Mouse (Mus musculus) liver, adult 2 months (tissue): ENCODE measurements around the gene AI661453. TPM values are rescaled to one million over a fixed set of nuclear protein-coding genes. Genes with fewer than 3 reads are reported as not detected.

ENCODE experiments used
- DNase-seq: peaks from one replicate; pipeline ENCODE4 v3.0.0-alpha.2; 2011; ENCODE audit warnings: low read depth, low spot score; ENCODE audit errors: extremely low read depth
- H3K27ac ChIP-seq: fragments of 200-500 bp; replicated peaks from 2 replicates; pipeline ENCODE4 v1.5.1; 2012; ENCODE audit warnings: low read depth, mild to moderate bottlenecking, control low read depth, inconsistent platforms, low read length; ENCODE audit not compliant: insufficient read depth
- H3K27me3 ChIP-seq: fragments of 200-500 bp; 2 replicates; pipeline ENCODE4 v1.6.1; 2012; ENCODE audit warnings: mild to moderate bottlenecking, moderate library complexity, low read length, inconsistent platforms; ENCODE audit not compliant: control insufficient read depth, insufficient read depth
- H3K36me3 ChIP-seq: fragments of 200-500 bp; 2 replicates; pipeline ENCODE4 v1.6.1; 2012; ENCODE audit warnings: low read length, inconsistent platforms; ENCODE audit not compliant: control insufficient read depth, insufficient read depth
- H3K4me1 ChIP-seq: fragments of 200-500 bp; 2 replicates; pipeline ENCODE4 v1.6.1; 2011; ENCODE audit warnings: low read length; ENCODE audit not compliant: control insufficient read depth, insufficient read depth
- H3K4me3 ChIP-seq: fragments of 200-500 bp; 2 replicates; pipeline ENCODE4 v1.5.1; 2011; ENCODE audit warnings: low read depth, mild to moderate bottlenecking, control low read depth, low read length, moderate library complexity; ENCODE audit not compliant: insufficient read depth
- H3K79me2 ChIP-seq: fragments of 200-500 bp; 2 replicates; pipeline ENCODE4 v1.6.1; 2012; ENCODE audit warnings: inconsistent platforms, mild to moderate bottlenecking, low read length, moderate library complexity; ENCODE audit not compliant: control insufficient read depth, insufficient read depth
- H3K9ac ChIP-seq: fragments of 200-500 bp; 2 replicates; pipeline ENCODE4 v1.6.1; 2012; ENCODE audit warnings: low read depth, mild to moderate bottlenecking, control low read depth, inconsistent platforms, low read length
- CTCF ChIP-seq: fragments of 200-500 bp; IDR thresholded peaks from 2 replicates; pipeline ENCODE4 v1.5.1; 2011; ENCODE audit warnings: low read depth, low read length, control low read depth
- POLR2A ChIP-seq: fragments of 200-500 bp; IDR thresholded peaks from 2 replicates; pipeline ENCODE4 v1.6.1; 2011; ENCODE audit warnings: low read length, control low read depth; ENCODE audit not compliant: insufficient read depth; ENCODE audit errors: extremely low read depth
- WGBS: fragments of 180-500 bp; shearing (Covaris S2); methylation state at CpG from one replicate; pipeline ENCODE4 v1.1.7; 2018; 5-methylcytosine and 5-hydroxymethylcytosine counted together
- polyA plus RNA-seq: library from polyadenylated mRNA; depleted of rRNA; stranded (reverse); fragments of >200 nt; gene quantifications from 2 replicates; pipeline ENCODE4 v1.2.3, GENCODE M21; 2012
- total RNA-seq: library from RNA; depleted of rRNA; stranded (reverse); fragments of >200 nt; gene quantifications from 2 replicates; pipeline ENCODE4 v1.2.3, GENCODE M21; 2014

Gene AI661453
- total and polyA plus RNA-seq, 2 experiments = 2.4 to 5.7 TPM

- Histone ChIP-seq H3K79me2 (0 out of 2 replicates have a peak, but pooled peaks cover 7% of the 10 kb centered on the region), H3K36me3 (peaks cover 12% of the 10 kb centered on the region; the same call in 1 of the 2 replicates), H3K27ac (no peak overlapping the region), H3K4me1 (peaks cover 25% of the 10 kb centered on the region), H3K9ac (no peak overlapping the region), H3K27me3 (no peaks in the 10 kb centered on the region), H3K4me3 (no peak overlapping the region)
- DNase-seq = no peak
- TF ChIP-seq POLR2A = no peak
- TF ChIP-seq CTCF = no peak
These were observed 67.3 kb downstream of the AI661453 start for GRCm38 (mm10) chr17:47503689-47504088.

- no peak for DNase-seq
These were observed 67.8 kb downstream of the AI661453 start for GRCm38 (mm10) chr17:47504228-47504627.

GRCm38 (mm10) chr17:47504941-47505346 is 68.5 kb downstream of the AI661453 start, which contains the start of gene Ccnd3:
Gene Ccnd3 (plus strand): TSS chr17:47505051.
- peak; percentile 76 for TF ChIP-seq POLR2A
- TF ChIP-seq CTCF = no peak
- peaks cover 27% of the 10 kb centered on the region for H3K4me1 ChIP-seq
- 0 out of 2 replicates have a peak, but pooled peaks cover 10% of the 10 kb centered on the region for H3K79me2 ChIP-seq
- H3K4me3 ChIP-seq = peak within 1 kb of the TSS; percentile 56
- under 1% methylated on average over 22 of the region's 22 CpGs for WGBS
- H3K36me3 ChIP-seq = peaks cover 5% of the 10 kb centered on the region; the same call in 1 of the 2 replicates
- no peaks in the 10 kb centered on the region for H3K27me3 ChIP-seq
- H3K9ac ChIP-seq = peak within 1 kb of the TSS; percentile 53
- peak within 1 kb of the TSS; percentile 72 for H3K27ac ChIP-seq
- DNase-seq = peak; percentile 61

More at GRCm38 (mm10) chr17:47504228-47504627, 67.8 kb downstream of the AI661453 start:
- Histone ChIP-seq H3K36me3 (peaks cover 9% of the 10 kb centered on the region; the same call in 1 of the 2 replicates), H3K4me3 (no peak overlapping the region), H3K9ac (no peak overlapping the region; the same call in 1 of the 2 replicates), H3K27ac (peak overlapping the region; percentile 72; the same call in 1 of the 2 replicates), H3K79me2 (0 out of 2 replicates have a peak, but pooled peaks cover 7% of the 10 kb centered on the region), H3K4me1 (peaks cover 27% of the 10 kb centered on the region), H3K27me3 (no peaks in the 10 kb centered on the region)
- TF ChIP-seq POLR2A = no peak
- TF ChIP-seq CTCF = no peak
- 57% methylated on average over 5 of the region's 5 CpGs for WGBS

- H3K4me3 ChIP-seq = peak overlapping the region; percentile 56
- H3K4me1 ChIP-seq = peaks cover 29% of the 10 kb centered on the region
- DNase-seq = no peak
- no peak for TF ChIP-seq POLR2A
- no peak for TF ChIP-seq CTCF
- H3K27ac ChIP-seq = peak overlapping the region; percentile 72
- 34% methylated on average over 2 of the region's 2 CpGs for WGBS
- 0 out of 2 replicates have a peak, but pooled peaks cover 10% of the 10 kb centered on the region for H3K79me2 ChIP-seq
- H3K9ac ChIP-seq = peak overlapping the region; percentile 53
- H3K36me3 ChIP-seq = peaks cover 2% of the 10 kb centered on the region; the same call in 1 of the 2 replicates
- no peaks in the 10 kb centered on the region for H3K27me3 ChIP-seq
These were observed 69.2 kb downstream of the AI661453 start for GRCm38 (mm10) chr17:47505566-47505965.

- TF ChIP-seq POLR2A (no peak), CTCF (no peak)
- Histone ChIP-seq H3K9ac (0 out of 2 replicates have a peak overlapping the region, but pooled peaks have one; percentile 1), H3K36me3 (no peaks in the 10 kb centered on the region), H3K79me2 (0 out of 2 replicates have a peak, but pooled peaks cover 7% of the 10 kb centered on the region), H3K4me1 (peaks cover 29% of the 10 kb centered on the region), H3K4me3 (no peak overlapping the region), H3K27ac (peak overlapping the region; percentile 3; the same call in 1 of the 2 replicates), H3K27me3 (no peaks in the 10 kb centered on the region)
- no peak for DNase-seq
- WGBS = 77% methylated on average over 1 of the region's 1 CpGs
These were observed 69.6 kb downstream of the AI661453 start for GRCm38 (mm10) chr17:47506042-47506441.

- Histone ChIP-seq H3K9ac (no peak overlapping the region), H3K4me1 (peaks cover 26% of the 10 kb centered on the region), H3K4me3 (no peak overlapping the region), H3K36me3 (no peaks in the 10 kb centered on the region), H3K79me2 (0 out of 2 replicates have a peak, but pooled peaks cover 3% of the 10 kb centered on the region), H3K27ac (no peak overlapping the region; the same call in 1 of the 2 replicates), H3K27me3 (no peaks in the 10 kb centered on the region)
- TF ChIP-seq CTCF (no peak), POLR2A (no peak)
- WGBS = 89% methylated on average over 4 of the region's 4 CpGs
- DNase-seq = no peak
These were observed 70.3 kb downstream of the AI661453 start for GRCm38 (mm10) chr17:47506697-47507096.
